Mouse (Mus musculus) B cell, adult 2 months (primary cell): Measurements from ENCODE around the gene Mapk13.
"Not testable (repeated sequence)": the region's sequence is repeated elsewhere in the genome, so short reads cannot be mapped to it uniquely, and the experiment has no call there.

Source experiments
- DNase-seq, 2 experiments: peaks; one replicate each; pipeline ENCODE4 v3.0.0; 2022

The Mapk13 gene

DNA sequence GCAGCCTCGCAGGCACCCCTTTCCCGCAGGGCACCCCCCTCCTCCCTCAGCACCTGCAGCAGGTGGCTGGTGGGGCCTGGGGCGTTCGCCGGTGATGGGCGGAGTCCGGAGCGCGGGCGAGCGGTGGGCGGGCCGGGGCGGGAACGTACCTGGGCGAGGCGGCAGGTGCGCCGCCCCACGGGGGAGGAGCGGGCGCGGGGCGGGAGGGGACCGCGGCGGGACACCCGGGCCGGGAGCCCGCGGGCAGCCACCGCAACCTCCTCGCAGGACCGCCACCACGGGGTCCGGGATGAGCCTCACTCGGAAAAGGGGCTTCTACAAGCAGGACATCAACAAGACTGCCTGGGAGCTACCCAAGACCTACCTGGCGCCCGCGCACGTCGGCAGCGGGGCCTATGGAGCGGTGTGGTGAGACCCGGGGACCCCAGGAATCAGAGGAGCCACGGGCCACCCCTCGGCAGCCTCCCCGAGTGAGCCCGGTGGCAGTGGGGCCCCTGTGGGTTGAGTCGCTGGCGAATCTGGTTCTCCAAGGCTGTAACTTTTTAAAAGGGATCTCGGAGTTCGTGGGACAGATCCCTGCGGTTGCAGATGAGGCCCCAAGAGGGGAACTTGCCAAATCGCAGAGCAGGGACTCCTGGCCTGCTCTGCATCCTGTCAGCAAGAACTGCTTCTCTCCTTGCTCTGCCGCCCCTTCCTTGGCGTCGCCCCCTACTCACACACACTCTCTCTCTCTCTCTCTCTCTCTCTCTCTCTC lies at the start of gene Mapk13:
Gene Mapk13 (plus strand): TSS at position 177 of the 754 bp plus-strand sequence.
- peak; percentile 16 to 26 for DNase-seq

DNA sequence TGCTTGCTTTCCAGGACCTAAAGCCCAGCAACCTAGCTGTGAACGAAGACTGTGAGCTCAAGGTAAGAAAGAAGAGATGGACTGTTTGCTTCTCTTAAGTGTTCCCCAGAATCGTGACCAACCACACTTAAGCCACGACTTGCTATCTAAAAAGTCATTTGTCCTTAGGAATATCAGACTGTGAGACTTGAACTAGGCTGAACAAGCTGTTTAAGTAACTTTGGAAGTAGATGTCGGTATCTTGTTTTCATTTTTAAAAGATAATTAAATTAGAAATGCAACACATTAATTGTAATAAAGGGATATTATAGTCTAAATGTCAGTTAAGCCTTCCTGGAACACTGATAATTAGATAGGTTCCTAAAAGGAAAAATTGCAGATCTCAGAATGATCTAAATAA lies 43.3 kb upstream of the Mapk13 start, which contains the start of gene AC170998.1:
Gene AC170998.1 (plus strand): TSS at position 301 of the 400 bp plus-strand sequence.
- DNase-seq = no peak

DNA sequence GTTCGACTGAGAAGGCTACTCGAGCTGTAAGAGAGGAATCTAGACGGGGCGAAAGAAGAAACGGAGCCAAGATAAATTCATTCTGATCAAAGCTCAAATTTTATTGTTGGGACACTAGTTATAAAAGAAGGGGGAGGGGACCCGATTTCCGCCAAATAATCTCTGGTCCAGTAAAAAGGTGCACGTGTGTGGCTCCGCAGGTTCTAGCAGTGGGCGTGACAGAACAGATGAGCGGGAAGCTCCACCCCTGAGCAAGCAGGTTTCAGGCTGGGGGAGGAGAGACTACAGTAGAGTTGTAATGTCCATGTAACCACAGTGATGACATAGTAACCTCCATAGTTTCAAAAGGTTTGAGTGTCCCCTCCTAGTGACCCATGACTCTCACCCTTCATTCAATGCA lies 41.6 kb upstream of the Mapk13 start:
- not testable (repeated sequence) for DNase-seq

DNA sequence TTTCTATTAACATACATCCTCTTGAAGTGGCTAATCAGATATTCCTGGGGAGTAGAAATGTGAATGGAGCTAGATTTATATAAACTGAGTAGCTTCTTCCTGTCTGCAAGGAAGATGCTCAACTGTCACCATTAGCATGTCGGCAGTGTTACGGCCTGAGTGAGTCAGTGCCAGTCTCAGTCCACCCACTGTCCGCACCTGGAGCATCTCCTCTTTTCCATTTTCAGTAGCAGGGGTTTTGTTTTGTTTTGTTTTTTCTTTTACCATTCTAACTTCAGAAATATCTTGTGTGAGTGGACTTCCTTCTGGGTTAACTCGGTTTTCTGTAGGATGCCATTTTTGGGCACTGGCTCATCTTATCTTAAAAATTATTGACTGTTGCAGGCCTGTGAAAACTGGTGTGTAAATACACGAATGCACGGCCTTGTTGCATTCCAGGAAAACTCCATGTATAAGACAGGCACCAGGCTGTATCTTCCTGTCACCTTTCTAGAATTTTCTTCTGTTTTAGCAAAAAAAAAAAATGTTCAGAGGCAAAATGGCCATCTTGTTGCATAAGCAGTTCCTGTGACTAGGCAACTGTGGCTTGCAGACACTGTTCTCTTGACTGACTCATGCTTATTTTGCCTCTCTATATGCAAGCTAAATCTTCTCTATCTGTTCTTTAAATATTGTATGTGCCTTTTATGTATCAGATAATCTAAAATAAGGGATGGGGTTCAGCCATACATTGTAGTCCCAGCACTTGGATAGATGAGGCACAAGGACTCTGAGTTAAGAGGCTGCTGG lies 33.6 kb upstream of the Mapk13 start:
- DNase-seq = no peak

DNA sequence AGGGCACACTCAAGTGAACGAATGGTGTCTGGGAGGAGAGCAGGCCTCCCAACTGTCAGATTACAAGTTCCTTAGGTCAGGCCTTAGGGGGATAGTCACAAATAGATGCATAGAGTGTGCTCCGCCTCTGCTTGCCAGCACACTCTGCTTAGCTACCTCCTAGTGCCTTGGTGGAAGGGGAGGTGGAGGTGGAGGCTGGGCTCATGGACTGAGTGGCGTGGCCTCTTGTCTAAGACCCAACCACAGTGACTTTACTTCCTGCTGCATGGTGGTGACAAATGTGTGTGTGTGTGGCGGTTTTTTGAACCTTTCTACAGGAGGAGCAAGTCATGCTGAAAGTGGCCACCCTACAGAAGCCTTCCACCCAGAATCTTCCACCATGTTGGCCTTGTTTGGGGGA lies 32.6 kb upstream of the Mapk13 start:
- DNase-seq = no peak

DNA sequence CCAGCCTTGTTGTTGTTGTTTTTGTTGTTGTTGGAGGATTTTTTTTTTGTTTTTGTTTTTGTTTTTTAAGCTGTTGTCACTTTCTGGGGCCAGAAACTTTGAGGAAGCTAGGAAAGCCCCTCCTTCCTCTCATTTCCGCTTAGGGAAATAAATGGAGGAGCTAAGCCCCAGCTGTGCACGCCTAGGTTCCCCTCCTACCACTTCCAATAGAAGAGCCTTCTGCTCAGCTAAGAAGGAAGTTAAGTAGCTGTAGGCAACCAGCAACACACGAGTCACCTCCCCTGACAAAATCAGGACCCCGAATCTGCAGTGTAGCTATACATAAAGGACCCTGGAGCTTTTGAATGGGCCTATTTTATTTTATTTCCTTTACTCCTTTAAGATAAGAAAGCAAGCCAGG lies 31.1 kb upstream of the Mapk13 start:
- DNase-seq = no peak

DNA sequence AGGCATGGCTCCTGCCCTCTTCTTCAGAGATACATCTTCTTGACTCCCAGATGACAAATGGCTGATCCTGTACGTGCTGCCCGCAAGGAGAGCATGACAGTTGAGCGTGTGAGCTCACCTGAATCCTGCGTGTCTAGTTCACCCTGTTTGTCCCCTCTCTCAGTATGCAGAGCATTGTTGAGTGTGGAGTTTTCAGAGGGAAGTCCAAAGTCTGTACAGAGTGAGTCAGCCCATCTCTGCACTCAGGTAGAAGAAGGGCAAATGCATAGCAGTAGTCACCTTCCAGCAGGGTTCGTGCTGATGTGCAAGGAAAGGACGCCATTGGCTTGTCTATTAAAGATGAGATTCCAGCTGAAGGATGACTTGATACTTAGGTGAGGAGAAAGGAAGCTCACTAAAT lies 29.9 kb upstream of the Mapk13 start:
- no peak for DNase-seq

DNA sequence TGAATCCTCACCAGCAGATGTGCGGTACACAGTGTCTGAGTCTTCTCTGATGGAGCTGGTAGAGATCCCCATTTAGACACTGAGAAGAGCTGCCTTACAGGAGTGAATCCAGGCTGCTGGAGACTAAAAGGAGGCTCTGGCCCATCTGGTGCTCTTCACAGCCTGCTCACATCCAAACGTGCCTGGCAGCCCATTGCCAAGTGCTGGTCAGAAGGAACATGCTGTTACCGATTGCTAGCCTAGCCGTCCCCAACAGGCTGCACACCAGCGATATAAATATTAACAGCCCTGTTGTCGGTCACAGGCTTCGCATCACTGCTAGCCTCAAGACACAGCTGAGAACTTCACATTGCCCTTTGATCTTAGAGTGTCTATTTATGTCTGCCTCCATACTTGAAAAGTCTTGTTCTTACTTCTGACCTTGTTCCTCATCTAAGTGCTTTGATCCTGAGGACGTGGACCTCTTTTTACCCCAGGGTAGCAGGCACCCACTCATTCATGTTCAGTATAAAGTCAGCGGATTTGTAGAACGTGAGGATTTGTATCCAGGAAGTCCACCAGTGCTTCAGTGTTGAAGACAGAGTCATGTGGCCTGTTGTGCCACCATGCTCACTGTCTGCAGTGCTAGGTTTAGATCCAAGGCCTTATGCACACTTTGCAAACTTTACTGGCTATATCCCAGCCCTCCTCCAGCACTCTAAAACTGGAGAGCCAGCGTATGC lies 25.8 kb upstream of the Mapk13 start:
- DNase-seq = no peak

DNA sequence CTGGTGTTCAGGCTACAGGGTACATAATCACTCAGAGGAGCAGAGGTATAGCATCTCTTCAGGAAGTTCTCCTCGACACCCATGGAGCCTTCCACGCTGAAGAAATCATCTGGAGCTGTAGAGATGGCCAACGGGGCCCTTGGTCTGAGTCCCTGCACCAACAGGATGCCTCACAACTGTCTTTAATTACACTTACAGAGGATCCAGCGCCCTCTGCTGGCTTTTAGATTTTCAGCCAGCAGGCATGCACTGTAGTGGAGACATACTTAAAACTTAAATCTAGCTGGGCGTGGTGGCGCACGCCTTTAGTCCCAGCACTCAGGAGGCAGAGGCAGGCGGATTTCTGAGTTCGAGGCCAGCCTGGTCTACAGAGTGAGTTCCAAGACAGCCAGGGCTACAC lies 25.2 kb upstream of the Mapk13 start:
- DNase-seq = peak; percentile 23

DNA sequence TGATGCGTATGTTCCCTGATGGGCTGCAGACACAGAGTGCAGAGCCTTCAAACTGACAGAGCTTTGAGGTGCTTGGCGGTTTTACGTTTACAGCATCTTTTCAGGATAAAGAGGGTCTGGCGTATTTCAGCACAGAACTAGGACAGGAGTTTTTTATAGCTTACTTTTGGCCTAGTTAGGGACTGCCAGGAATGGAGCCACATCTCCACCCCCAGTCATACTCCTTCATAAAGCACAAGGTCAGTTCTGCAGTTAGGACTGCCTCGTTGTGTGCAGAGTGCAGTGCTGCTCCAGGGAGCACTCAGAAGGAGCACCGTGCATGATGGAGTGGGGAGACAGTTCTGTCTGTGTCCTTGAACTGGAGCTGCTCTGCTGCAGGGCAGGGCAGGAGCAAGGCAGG lies 23.3 kb upstream of the Mapk13 start:
- no peak for DNase-seq

DNA sequence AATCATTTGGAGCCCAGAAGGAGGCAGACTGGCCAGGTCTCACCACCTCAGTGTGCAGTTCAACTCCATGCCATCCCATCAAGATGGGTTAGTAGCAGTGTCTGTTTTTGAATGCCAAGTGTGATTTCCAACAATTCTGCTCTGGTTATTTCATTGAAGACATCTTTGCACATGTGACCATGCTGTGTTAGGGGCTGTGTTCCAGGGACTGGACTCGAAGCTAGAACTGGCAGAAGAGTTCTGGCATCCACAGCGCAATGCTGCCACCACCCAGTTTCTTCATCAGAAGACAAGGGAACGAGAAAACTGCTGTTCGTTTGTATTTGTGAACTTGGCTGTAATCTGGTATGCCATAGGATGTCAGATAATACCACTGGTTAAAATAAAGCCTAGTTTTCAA lies 21.1 kb upstream of the Mapk13 start:
- DNase-seq = no peak

DNA sequence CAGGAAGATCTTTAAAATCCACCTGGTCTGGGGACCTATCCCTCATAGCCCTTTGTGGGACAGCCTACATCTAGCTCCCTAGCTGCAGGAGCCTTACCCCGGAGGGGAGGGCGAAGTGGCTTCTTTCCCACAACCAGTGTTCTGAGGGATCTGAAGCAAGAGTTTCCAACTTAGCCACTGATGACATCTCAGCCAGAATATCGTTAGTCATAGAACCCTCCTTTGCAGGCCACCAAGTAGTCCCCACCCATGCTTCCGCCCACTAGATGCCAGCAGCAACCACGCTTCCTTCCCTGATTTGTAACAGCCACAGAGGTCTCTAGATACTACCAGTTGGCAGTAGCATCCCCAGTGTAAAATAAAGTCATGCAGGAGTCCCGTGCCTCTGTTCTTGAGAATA lies 18.5 kb upstream of the Mapk13 start:
- DNase-seq = no peak

DNA sequence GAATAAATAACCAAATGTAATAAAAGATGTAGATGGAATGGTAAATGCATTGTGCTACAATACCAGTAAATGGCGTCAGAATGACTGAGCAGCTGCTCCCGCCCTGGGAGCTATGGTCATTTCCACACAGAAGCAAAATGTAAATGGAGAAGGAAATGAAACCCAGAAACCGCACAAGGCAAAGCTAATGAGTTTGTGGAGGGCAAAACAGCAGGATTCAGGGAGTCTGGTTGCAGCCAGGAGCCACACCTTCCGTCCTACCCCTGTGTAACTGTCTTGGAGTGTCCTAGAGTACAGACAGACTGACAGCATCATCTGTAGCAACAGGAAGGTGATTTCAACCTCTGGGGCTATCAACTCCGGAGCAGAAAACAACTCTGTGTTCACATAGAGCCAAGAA lies 12.7 kb upstream of the Mapk13 start:
- no peak for DNase-seq

DNA sequence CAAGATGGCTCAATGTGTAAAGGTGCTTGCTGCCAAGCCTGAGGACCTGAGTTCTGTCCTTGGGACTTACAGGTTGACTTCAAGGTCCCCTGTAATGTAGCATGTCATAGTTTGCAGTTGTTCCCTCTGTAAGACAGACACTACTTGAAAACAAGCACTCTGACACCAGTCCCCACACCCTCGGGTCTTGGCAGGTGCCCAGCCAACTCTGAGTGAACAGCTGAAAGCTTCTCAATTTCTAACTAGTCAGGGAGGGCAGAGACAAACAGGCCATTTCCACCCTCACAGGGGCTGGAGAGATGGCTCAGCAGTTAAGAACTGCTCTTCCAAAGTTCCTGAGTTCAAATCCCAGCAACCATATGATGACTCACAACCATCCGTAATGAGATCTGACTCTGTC lies 11.6 kb upstream of the Mapk13 start:
- no peak for DNase-seq

DNA sequence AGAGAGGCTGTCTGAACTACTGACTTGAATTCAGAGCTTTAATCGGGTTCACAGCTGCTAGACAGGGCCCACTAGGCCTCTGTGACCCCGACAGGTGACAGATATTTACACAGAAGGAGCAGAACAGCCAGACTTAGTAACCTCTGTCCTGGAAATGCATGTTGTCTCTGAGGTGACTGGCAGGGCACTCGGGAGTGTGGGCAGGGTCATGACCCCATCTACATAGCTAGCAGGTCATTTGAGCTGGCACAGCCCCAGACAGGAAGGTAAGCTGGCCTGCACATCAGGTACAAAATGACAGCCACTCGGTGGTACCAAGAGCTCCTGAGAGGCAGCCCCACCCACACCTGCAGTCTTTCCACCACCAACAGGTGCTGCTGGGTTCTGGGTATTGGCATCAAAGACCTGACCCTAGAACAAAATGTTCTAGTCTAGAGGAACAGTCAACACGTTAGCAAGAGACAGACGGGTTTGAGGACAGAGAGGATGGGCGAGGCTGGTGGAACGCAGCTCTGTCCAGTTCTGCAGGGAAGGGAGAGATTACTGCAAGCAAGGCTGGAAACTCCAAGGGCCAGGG lies 8.3 kb upstream of the Mapk13 start:
- DNase-seq = no peak

DNA sequence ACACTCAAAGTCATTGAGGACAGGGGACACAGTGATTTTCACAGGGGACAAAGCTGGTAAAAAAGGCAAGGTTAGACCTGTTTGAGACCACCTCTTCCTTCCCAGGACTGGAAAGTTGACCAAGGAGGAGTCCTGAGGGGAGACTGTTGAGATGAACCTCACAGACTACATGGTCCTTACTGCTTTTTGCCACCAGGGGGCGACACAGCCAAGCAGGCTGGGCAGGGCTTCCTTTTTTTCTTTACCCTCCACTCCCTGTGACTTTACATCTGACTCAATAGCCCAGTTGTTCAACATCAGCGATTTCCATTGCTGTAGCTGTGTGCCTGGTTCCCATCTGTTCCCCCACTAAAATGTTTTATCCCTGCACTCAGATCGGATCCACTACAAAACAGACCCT lies 7.2 kb upstream of the Mapk13 start:
- peak; percentile 87 to 88 for DNase-seq

DNA sequence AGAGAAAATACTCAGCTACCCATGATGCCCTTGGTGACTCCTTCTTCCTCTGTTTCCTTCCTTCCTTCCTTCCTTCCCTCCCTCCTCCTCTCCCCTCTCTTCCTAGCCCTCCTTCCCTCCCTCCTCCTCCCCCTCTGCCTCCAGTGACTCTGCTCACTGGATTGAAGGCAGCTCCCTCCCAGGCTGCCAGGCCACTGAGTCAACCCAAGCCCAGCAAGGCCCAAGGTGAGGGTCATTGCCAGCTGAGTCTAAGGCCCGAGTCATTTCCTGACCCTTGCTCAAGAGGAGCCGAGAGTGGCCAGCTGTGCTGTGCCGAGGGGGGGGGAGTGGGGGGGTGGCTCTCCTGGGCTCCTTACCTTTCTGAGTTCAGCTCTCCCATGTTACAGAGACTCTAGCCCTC lies 2.9 kb upstream of the Mapk13 start:
- no peak for DNase-seq

DNA sequence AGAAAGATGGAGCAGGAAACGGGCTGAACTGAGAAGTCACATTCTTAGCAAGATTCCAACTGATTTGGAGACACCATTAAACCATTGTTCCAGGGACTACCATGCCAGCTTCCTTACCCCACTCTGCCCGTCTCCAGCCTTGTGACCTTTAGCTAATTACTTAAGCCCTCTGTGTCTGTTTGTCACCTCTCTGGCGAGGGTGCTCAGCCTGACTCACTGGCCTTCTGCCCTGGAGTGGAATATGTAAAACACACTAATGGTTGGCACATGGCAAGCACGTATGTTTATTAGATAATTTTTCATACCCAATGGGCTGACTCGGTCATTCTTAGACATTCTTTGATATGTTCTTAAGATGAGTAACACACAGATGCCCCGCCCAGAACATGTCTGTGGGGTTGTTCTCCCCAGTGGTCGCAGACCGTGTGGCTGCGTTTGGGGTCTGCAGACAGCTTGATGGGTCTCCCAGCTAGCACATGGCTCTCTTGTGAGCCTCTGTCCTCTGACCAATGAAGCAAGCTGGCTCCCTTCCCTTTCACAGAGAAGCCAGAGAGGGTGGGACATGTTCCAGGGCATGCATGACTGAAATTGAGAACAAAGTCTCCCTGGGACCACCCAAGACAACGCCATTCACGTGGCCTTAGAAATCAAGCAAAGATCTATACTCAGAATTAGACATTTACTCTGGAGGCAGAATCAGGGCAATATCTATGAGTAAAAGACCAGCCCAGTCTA lies 2.1 kb upstream of the Mapk13 start:
- DNase-seq = no peak

DNA sequence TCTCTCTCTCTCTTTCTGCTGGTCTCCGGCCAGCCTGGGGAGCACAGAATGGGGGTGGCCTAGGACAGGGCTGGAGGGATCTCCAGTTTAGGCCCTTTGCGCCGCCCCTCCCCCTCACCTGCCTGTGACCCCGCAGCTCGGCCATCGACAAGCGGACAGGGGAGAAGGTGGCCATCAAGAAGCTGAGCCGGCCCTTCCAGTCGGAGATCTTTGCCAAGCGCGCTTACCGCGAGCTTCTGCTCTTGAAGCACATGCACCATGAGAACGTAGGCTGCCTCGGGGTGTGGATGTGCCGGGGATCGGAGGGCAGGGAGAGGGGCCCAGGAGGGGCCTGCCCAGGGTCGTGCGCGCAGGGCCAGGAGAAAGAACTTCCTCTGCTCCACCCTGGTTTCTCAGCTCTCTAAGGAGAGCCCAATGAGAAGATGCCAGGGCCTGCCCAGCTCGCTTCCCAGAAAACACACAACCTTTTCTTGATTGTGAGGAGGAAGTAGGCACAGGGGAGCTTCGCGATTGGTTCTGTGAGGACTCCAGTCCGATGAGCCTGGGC lies 851 bp downstream of the Mapk13 start:
- peak in 1 of 2 experiments; percentile 6 for DNase-seq

DNA sequence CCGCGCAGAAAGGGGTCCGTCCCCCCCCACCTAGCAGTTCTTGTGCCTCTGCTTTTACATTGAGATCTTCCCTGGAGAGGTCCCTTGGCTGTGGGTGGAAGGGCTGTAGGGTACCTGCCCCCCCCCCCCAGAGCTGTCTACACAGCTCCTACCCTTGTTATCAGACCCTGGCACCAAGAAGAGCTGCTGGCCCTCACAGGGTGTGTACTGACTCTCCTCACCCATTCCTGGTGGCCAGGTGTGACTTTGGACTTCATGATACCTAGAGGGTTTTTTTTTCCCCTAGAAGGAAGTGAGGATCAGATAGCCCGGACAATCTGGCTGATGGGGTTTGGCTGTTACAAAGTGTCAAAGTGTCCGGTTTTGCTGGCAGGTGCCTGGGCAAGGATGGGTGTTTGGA lies 2.2 kb downstream of the Mapk13 start:
- DNase-seq = no peak

DNA sequence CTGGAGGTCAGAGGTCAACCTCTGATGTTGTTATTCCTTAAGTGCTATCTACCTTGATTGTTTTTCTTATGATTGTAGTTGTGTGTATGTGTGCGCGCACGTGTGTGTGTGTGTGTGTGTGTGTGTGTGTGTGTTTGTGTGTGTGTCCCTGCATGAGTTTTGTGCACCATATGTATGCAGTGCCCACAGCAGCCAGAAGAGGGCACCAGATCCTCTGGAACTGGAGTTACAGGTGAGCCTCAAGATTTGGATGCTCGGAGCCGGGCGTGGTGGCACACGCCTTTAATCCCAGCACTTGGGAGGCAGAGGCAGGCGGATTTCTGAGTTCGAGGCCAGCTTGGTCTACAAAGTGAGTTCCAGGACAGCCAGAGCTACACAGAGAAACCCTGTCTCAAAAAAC lies 5.2 kb downstream of the Mapk13 start:
- peak; percentile 38 to 39 for DNase-seq

DNA sequence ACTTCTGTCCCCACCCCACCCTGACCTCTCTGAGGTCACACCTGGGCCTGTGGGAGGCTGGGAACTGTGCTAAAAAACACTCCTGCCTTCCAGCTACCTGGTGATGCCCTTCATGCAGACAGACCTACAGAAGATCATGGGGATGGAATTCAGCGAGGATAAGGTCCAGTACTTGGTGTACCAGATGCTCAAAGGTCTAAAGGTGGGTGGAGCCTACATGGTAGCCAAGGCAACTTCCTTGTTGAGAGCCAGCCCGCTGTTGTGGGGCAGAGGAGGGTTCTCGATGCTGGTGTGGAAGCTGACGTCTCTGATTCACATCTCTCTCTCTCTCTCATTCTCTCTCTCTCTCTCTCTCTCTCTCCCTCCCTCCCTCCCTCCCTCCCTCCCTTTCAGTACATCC lies 6.1 kb downstream of the Mapk13 start:
- no peak for DNase-seq
